In genomic region chr1:135615715-135616641, GRCm38 (mm10) we compare ENCODE assay signal across 9 mouse cellular contexts. TPM values are rescaled to one million over a fixed set of nuclear protein-coding genes. Genes with fewer than 3 reads are reported as not detected.
A peak's percentile ranks its signal among the peaks of the same experiment; 100 is the strongest.
DNase-seq lines count a peak whose midpoint lies in the region; ATAC-seq lines count a peak whose summit lies in the region.
"Had no signal": no experiment of that assay in that cellular context is flagged by ENCODE, and none has a peak within 500 bp of the region (broad histone marks: within the 10 kb centered on the region; RNA-seq: fewer than 3 reads in every experiment).

No protein-coding gene starts in this region.

- H3K36me3 ChIP-seq in liver, embryonic 13.5 days, result no peaks in the 10 kb centered on the region
- H3K36me3 ChIP-seq: limb, embryonic 15.5 days had no signal

- H3K9me3 ChIP-seq in liver, embryonic 13.5 days (replicated peaks), result no peaks in the 10 kb centered on the region
- H3K9me3 ChIP-seq: limb, embryonic 15.5 days had no signal

- peaks cover 3% of the 10 kb centered on the region; the same call in 1 of the 2 replicates for H3K4me1 ChIP-seq in liver, embryonic 13.5 days (replicated peaks)

- no peak for ATAC-seq in liver, embryonic 13.5 days (ENCODE audit: low read depth)

- H3K9ac ChIP-seq in liver, embryonic 13.5 days, result no peak overlapping the region
- H3K9ac ChIP-seq: limb, embryonic 15.5 days had no signal

- peak; percentile 11 to 35 for DNase-seq in spleen, postnatal 14 days (ENCODE audit: low spot score in 2 of 2)
- no peak for DNase-seq in spleen, adult 18-20 months
- DNase-seq in embryo, embryonic 11.5 days (ENCODE audit: low read depth, low spot score), result peak; percentile 67
- peak; percentile 97 for DNase-seq in heart, adult 11 months
- DNase-seq in kidney, adult 11 months, result peak; percentile 26
- peak; percentile 18 for DNase-seq in liver, embryonic 13.5 days
- peak; percentile 70 for DNase-seq in neural tube, embryonic 10.5 days (ENCODE audit: extremely low spot score, low spot score)
- peak; percentile 83 for DNase-seq in testis, postnatal 10 days (ENCODE audit: low spot score)

- H3K4me3 ChIP-seq in liver, embryonic 13.5 days (replicated peaks), result no peak overlapping the region
- H3K4me3 ChIP-seq: limb, embryonic 15.5 days had no signal

- WGBS in liver, embryonic 13.5 days (ENCODE audit: insufficient replicate concordance), result 23% methylated on average over 20 of the region's 20 CpGs

- H3K4me2 ChIP-seq in liver, embryonic 13.5 days, result no peak overlapping the region
- H3K4me2 ChIP-seq: limb, embryonic 15.5 days had no signal

- no peaks in the 10 kb centered on the region for H3K27me3 ChIP-seq in liver, embryonic 13.5 days
- H3K27me3 ChIP-seq: limb, embryonic 15.5 days had no signal

- no peak overlapping the region for H3K27ac ChIP-seq in liver, embryonic 13.5 days
- H3K27ac ChIP-seq: limb, embryonic 15.5 days had no signal

RNA-seq across cellular contexts. Expression of gene Nav1, which starts 8.9 kb away (rescaled TPM):
- 1.1 and 1.8 TPM in 2 replicates for polyA plus RNA-seq in liver, embryonic 13.5 days (2015; fragmentation: Nextera tagmentation; extraction: Ambion mirVana)

Comparison
In these comparisons a context has a peak if more than half of its experiments do, and no peak if none do; other contexts are left out.
1. DNase-seq: peak in spleen, postnatal 14 days (2 of 2), embryo, embryonic 11.5 days (single experiment), heart, adult 11 months (single experiment), kidney, adult 11 months (single experiment), liver, embryonic 13.5 days (single experiment), neural tube, embryonic 10.5 days (single experiment) and testis, postnatal 10 days (single experiment); none in spleen, adult 18-20 months (0 of 2).